Comparison of ENCODE assay signal across 25 mouse cellular contexts in the genomic region with DNA sequence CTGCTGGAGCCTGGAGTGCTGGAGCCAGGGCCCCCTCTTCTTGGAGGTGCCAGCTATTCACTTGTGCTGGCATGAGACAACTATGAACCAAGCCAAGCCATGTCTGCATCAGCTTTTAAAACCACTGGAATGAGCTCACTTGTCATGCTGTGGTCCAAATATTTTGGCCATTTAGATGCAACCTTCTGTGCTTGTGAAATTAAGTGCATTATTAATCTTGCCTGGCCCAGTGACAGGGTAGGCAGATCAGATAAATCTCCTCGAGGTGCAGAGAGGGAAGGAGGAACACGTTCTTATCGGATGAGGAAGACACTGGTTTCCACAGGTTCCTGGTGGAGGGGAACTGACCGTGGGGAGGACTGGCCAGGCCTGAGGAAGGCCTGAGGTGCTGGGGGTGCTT. TPM values are rescaled to one million over a fixed set of nuclear protein-coding genes. Genes with fewer than 3 reads are reported as not detected.
DNase-seq lines count a peak whose midpoint lies in the region; ATAC-seq and TF ChIP-seq lines count a peak whose summit lies in the region.
"Had no signal": no experiment of that assay in that cellular context is flagged by ENCODE, and none has a peak within 500 bp of the region (broad histone marks: within the 10 kb centered on the region; RNA-seq: fewer than 3 reads in every experiment).

No protein-coding gene starts in this region.

- no peak for TF ChIP-seq RAD21 in MEL (IDR thresholded peaks at IDR 0.05; ENCODE audit: low read depth, low read length)

- no peak overlapping the region for H3K4me3 ChIP-seq in MEL (ENCODE audit: control insufficient read depth in 1 of 2, insufficient read depth in 1 of 2, low read depth in 2 of 2, low read length in 2 of 2)
- no peak overlapping the region for H3K4me3 ChIP-seq in kidney, embryonic 14.5 days (ENCODE audit: low read length)
- H3K4me3 ChIP-seq: forebrain, embryonic 12.5 days; forebrain, embryonic 15.5 days; heart, embryonic 10.5 days; heart, embryonic 13.5 days had no signal

- no peaks in the 10 kb centered on the region for H3K79me2 ChIP-seq in MEL (ENCODE audit: control insufficient read depth, insufficient read depth, low read length, poor library complexity)

- no peaks in the 10 kb centered on the region for H3K9me3 ChIP-seq in MEL (replicated peaks; ENCODE audit: insufficient read depth, low read length)
- no peaks in the 10 kb centered on the region for H3K9me3 ChIP-seq in kidney, embryonic 14.5 days (ENCODE audit: control insufficient read depth, low read length)
- H3K9me3 ChIP-seq: forebrain, embryonic 12.5 days; forebrain, embryonic 15.5 days; heart, embryonic 10.5 days; heart, embryonic 13.5 days had no signal

- no peak for TF ChIP-seq POLR2A in MEL (IDR thresholded peaks at IDR 0.05; ENCODE audit: control insufficient read depth in 1 of 2, insufficient read depth in 1 of 2, low read depth in 1 of 2, low read length in 2 of 2, poor library complexity in 1 of 2)

- no peaks in the 10 kb centered on the region for H3K27me3 ChIP-seq in MEL (ENCODE audit: control insufficient read depth in 1 of 2, insufficient read depth in 2 of 2, low read length in 2 of 2)
- no peaks in the 10 kb centered on the region for H3K27me3 ChIP-seq in kidney, embryonic 14.5 days (ENCODE audit: control insufficient read depth, insufficient read depth, low read length)
- H3K27me3 ChIP-seq: forebrain, embryonic 15.5 days had no signal

- 51% methylated on average over 4 of the region's 4 CpGs for WGBS in kidney, embryonic 14.5 days

- peaks cover 13 to 38% of the 10 kb centered on the region in 2 experiments for H3K4me1 ChIP-seq in MEL (ENCODE audit: control insufficient read depth in 1 of 2, insufficient read depth in 2 of 2, low read length in 2 of 2)
- peaks cover 8% of the 10 kb centered on the region for H3K4me1 ChIP-seq in kidney, embryonic 14.5 days (ENCODE audit: control insufficient read depth, insufficient read depth, low read length)

- peak; percentile 71 for ATAC-seq in megakaryocyte, adult 5-6 weeks (ENCODE audit: poor library complexity, severe bottlenecking)
- ATAC-seq in kidney, embryonic 14.5 days (ENCODE audit: low FRiP score, low TSS enrichment): no peak
- no peak for ATAC-seq in monocyte, adult 5-6 weeks (replicated peaks; ENCODE audit: insufficient number of reproducible peaks, low FRiP score, low TSS enrichment, poor library complexity, severe bottlenecking)
- ATAC-seq: CD4-positive, CD25-positive, alpha-beta regulatory T cell, adult 4 months; forebrain, embryonic 15.5 days; intestine, postnatal 0 days had no signal

- DNase-seq in adrenal gland, adult 2 months: peak; percentile 52
- no peak for DNase-seq in adrenal gland, postnatal 14 days
- peak; percentile 39 for DNase-seq in MEL (ENCODE audit: low read depth, low spot score)
- peak; percentile 61 for DNase-seq in adipocyte (ENCODE audit: low spot score)
- DNase-seq in ovary, postnatal 14 days (ENCODE audit: low spot score): no peak
- DNase-seq: adrenal gland, postnatal 10 days; cerebellum, adult 11-12 months; cerebellum, adult 8-10 months; cerebellum, postnatal 10 days; cerebellum, postnatal 36 days; embryo, embryonic 11 days; gastrocnemius, postnatal 25 days; heart, adult 18-20 months; heart, postnatal 14 days; heart, postnatal 4 days had no signal

- H3K4me2 ChIP-seq in kidney, embryonic 14.5 days (replicated peaks; ENCODE audit: low read depth, low read length): no peak overlapping the region
- H3K4me2 ChIP-seq: forebrain, embryonic 12.5 days; forebrain, embryonic 15.5 days; heart, embryonic 13.5 days; hindbrain, embryonic 14.5 days had no signal

- peaks cover 0 to 32% of the 10 kb centered on the region in 2 experiments; a peak in 2 of 4 replicates for H3K36me3 ChIP-seq in MEL (ENCODE audit: control insufficient read depth in 1 of 2, insufficient read depth in 2 of 2, low read length in 2 of 2)
- H3K36me3 ChIP-seq in kidney, embryonic 14.5 days (ENCODE audit: control insufficient read depth, insufficient read depth, low read length): no peaks in the 10 kb centered on the region
- H3K36me3 ChIP-seq: forebrain, embryonic 12.5 days; forebrain, embryonic 15.5 days; heart, embryonic 10.5 days; heart, embryonic 13.5 days had no signal

- H3K9ac ChIP-seq in MEL (ENCODE audit: control insufficient read depth, low read depth, low read length, poor library complexity, severe bottlenecking): no peak overlapping the region
- no peak overlapping the region for H3K9ac ChIP-seq in kidney, embryonic 14.5 days (ENCODE audit: low read depth, low read length)
- H3K9ac ChIP-seq: forebrain, embryonic 12.5 days; forebrain, embryonic 15.5 days; heart, embryonic 13.5 days; hindbrain, embryonic 14.5 days had no signal

- TF ChIP-seq EP300 in MEL (IDR thresholded peaks at IDR 0.05; ENCODE audit: low read depth in 1 of 2, low read length in 2 of 2): peak; percentile 53 to 61

- no peak for TF ChIP-seq CTCF in MEL (IDR thresholded peaks at IDR 0.05 in 2 of 3, conservative IDR thresholded peaks at IDR 0.05 in 1 of 3; ENCODE audit: control insufficient read depth in 1 of 3, insufficient read depth in 1 of 3, low read depth in 2 of 3, low read length in 3 of 3, poor library complexity in 1 of 3, severe bottlenecking in 1 of 3)

- no peak overlapping the region for H3K27ac ChIP-seq in MEL (ENCODE audit: control insufficient read depth, low read depth, low read length)
- no peak overlapping the region for H3K27ac ChIP-seq in kidney, embryonic 14.5 days (ENCODE audit: low read depth, low read length)
- H3K27ac ChIP-seq: forebrain, embryonic 12.5 days; forebrain, embryonic 15.5 days; heart, embryonic 10.5 days; heart, embryonic 13.5 days; hindbrain, embryonic 14.5 days had no signal

TF ChIP-seq in MEL, 35 proteins besides CTCF, POLR2A, EP300 and RAD21:
- no peak for TF ChIP-seq ZNF384 (IDR thresholded peaks at IDR 0.05; ENCODE audit: low read depth, low read length)
- TF ChIP-seq ELF1 (IDR thresholded peaks at IDR 0.05; ENCODE audit: low read depth, low read length): peak; percentile 50; the same call in 1 of the 2 replicates
- TF ChIP-seq GATA1 (IDR thresholded peaks at IDR 0.05; ENCODE audit: low read depth, low read length): peak; percentile 86
- TF ChIP-seq MAX (IDR thresholded peaks at IDR 0.05; ENCODE audit: low read length): no peak
- TF ChIP-seq ZKSCAN1 (IDR thresholded peaks at IDR 0.05; ENCODE audit: low read depth, low read length): no peak
- no peak for TF ChIP-seq MEF2A (IDR thresholded peaks at IDR 0.05; ENCODE audit: extremely low read depth, insufficient replicate concordance, low read depth, low read length, poor library complexity, severe bottlenecking)
- TF ChIP-seq POLR2AphosphoS2 (IDR thresholded peaks at IDR 0.05; ENCODE audit: low read length): no peak
- no peak for TF ChIP-seq MAZ (IDR thresholded peaks at IDR 0.05; ENCODE audit: low read depth, low read length)
- TF ChIP-seq RCOR1 (IDR thresholded peaks at IDR 0.05; ENCODE audit: low read depth, low read length): peak; percentile 68
- no peak for TF ChIP-seq GABPA (IDR thresholded peaks at IDR 0.05; ENCODE audit: low read depth, low read length)
- no peak for TF ChIP-seq MYC (IDR thresholded peaks at IDR 0.05; ENCODE audit: low read depth, low read length)
- TF ChIP-seq TAL1 (IDR thresholded peaks at IDR 0.05; ENCODE audit: low read length): no peak
- TF ChIP-seq CHD2 (IDR thresholded peaks at IDR 0.05; ENCODE audit: low read length): no peak; the same call in 1 of the 2 replicates
- no peak for TF ChIP-seq SMC3 (IDR thresholded peaks at IDR 0.05; ENCODE audit: low read depth, low read length)
- no peak for TF ChIP-seq HCFC1 (IDR thresholded peaks at IDR 0.05; ENCODE audit: low read depth, low read length)
- no peak for TF ChIP-seq CHD1 (IDR thresholded peaks at IDR 0.05; ENCODE audit: low read depth, low read length)
- peak; percentile 42 for TF ChIP-seq TCF12 (IDR thresholded peaks at IDR 0.05; ENCODE audit: low read depth, low read length)
- no peak for TF ChIP-seq ETS1 (IDR thresholded peaks at IDR 0.05; ENCODE audit: low read depth, low read length)
- no peak for TF ChIP-seq UBTF (IDR thresholded peaks at IDR 0.05; ENCODE audit: borderline replicate concordance, insufficient read depth, low read depth, low read length)

RNA-seq across cellular contexts. Expression of gene Rxra, which starts 8.6 kb away (rescaled TPM):
- total RNA-seq in adrenal gland, adult 2 months (2021): 10 to 100 TPM; 59.4 to 71.6 TPM
- polyA plus RNA-seq in adrenal gland, adult 2 months (2012; rRNA removed): 84.5 and 90.5 TPM in 2 replicates
- total RNA-seq in adrenal gland, postnatal 14 days (2021): 46.5 and 62.1 TPM in 2 replicates
- total RNA-seq in MEL (2012; rRNA removed): 9.6 and 11.7 TPM in 2 replicates
- polyA plus RNA-seq in MEL (2012; ENCODE audit: insufficient read depth in 1 of 2, insufficient read length in 2 of 2, low read depth in 1 of 2, low replicate concordance in 2 of 2, missing spikeins in 1 of 2): 10 to 100 TPM in 1 of 2 experiments, not detected in 1; 19.6 TPM
- total RNA-seq in megakaryocyte, adult 5-6 weeks (2015): 15.4 and 16.1 TPM in 2 replicates
- 16.8 and 17.0 TPM in 2 replicates for total RNA-seq in megakaryocyte, adult 5-6 weeks (2017)
- 5.9 and 6.2 TPM in 2 replicates for polyA plus RNA-seq in kidney, embryonic 14.5 days (2014; fragmentation: Nextera tagmentation; extraction: Ambion mirVana)
- 19.7 to 21.3 TPM (median 21.2 TPM) in 3 replicates for total RNA-seq in monocyte, adult 5-6 weeks (2017)

Comparison
In these comparisons a context has a peak if more than half of its experiments do, and no peak if none do; other contexts are left out.
1. DNase-seq: peak in adrenal gland, adult 2 months (single experiment), MEL (single experiment) and adipocyte (single experiment); none in adrenal gland, postnatal 14 days (single experiment) and ovary, postnatal 14 days (single experiment).